Mouse (Mus musculus): ENCODE measurements at regions not wholly inside any gene's neighbourhood (a gene's known extent, or its start where the extent isn't known, plus 50 kb on each side); places are given as distances from the start of the nearest gene placed in this dataset.

GRCm38 (mm10) chr17:88258361-88258796 is 182.1 kb upstream of the Foxn2 start:
- Histone ChIP-seq H3K27ac (ENCODE audit: low read depth, low read length) (no peak overlapping the region), H3K4me3 (ENCODE audit: low read depth, low read length) (no peak overlapping the region), H3K36me3 (ENCODE audit: control insufficient read depth, insufficient read depth, low read length) (no peaks in the 10 kb centered on the region), H3K4me2 (ENCODE audit: low read depth) (no peak overlapping the region), H3K27me3 (ENCODE audit: control insufficient read depth, insufficient read depth, low read length) (no peaks in the 10 kb centered on the region), H3K9me3 (ENCODE audit: control insufficient read depth, low read length) (no peaks in the 10 kb centered on the region), H3K4me1 (ENCODE audit: control insufficient read depth, insufficient read depth, low read length) (no peaks in the 10 kb centered on the region), H3K9ac (ENCODE audit: low read length) (no peak overlapping the region)
- WGBS = 71% methylated on average over 11 of the region's 11 CpGs
- DNase-seq (ENCODE audit: low spot score) (no peak), ATAC-seq (ENCODE audit: insufficient read depth, low FRiP score, low TSS enrichment) (no peak)

GRCm38 (mm10) chr17:88260176-88260575 is 180.3 kb upstream of the Foxn2 start:
- 96% methylated on average over 7 of the region's 7 CpGs for WGBS
- Histone ChIP-seq H3K9ac (ENCODE audit: low read length) (no peak overlapping the region), H3K27ac (ENCODE audit: low read depth, low read length) (no peak overlapping the region)

GRCm38 (mm10) chr17:88260826-88261225 is 179.7 kb upstream of the Foxn2 start:
- Histone ChIP-seq H3K27me3 (ENCODE audit: control insufficient read depth, insufficient read depth, low read length) (no peaks in the 10 kb centered on the region), H3K4me2 (ENCODE audit: low read depth) (no peak overlapping the region), H3K9ac (ENCODE audit: low read length) (no peak overlapping the region), H3K27ac (ENCODE audit: low read depth, low read length) (no peak overlapping the region), H3K4me3 (ENCODE audit: low read depth, low read length) (no peak overlapping the region), H3K9me3 (ENCODE audit: control insufficient read depth, low read length) (no peaks in the 10 kb centered on the region), H3K36me3 (ENCODE audit: control insufficient read depth, insufficient read depth, low read length) (no peaks in the 10 kb centered on the region), H3K4me1 (ENCODE audit: control insufficient read depth, insufficient read depth, low read length) (no peaks in the 10 kb centered on the region)
- ATAC-seq (ENCODE audit: insufficient read depth, low FRiP score, low TSS enrichment) = no peak
- no peak for DNase-seq (ENCODE audit: low spot score)
- WGBS = 57% methylated on average over 6 of the region's 6 CpGs

More at GRCm38 (mm10) chr17:88260176-88260575, 180.3 kb upstream of the Foxn2 start:
- Histone ChIP-seq H3K4me2 (ENCODE audit: low read depth) (no peak overlapping the region), H3K36me3 (ENCODE audit: control insufficient read depth, insufficient read depth, low read length) (no peaks in the 10 kb centered on the region), H3K4me3 (ENCODE audit: low read depth, low read length) (no peak overlapping the region), H3K9me3 (ENCODE audit: control insufficient read depth, low read length) (no peaks in the 10 kb centered on the region), H3K27me3 (ENCODE audit: control insufficient read depth, insufficient read depth, low read length) (no peaks in the 10 kb centered on the region), H3K4me1 (ENCODE audit: control insufficient read depth, insufficient read depth, low read length) (no peaks in the 10 kb centered on the region)
- ATAC-seq (ENCODE audit: insufficient read depth, low FRiP score, low TSS enrichment) (no peak), DNase-seq (ENCODE audit: low spot score) (no peak)

- Histone ChIP-seq H3K4me2 (ENCODE audit: low read depth) (no peak overlapping the region), H3K36me3 (ENCODE audit: control insufficient read depth, insufficient read depth, low read length) (no peaks in the 10 kb centered on the region), H3K4me1 (ENCODE audit: control insufficient read depth, insufficient read depth, low read length) (no peaks in the 10 kb centered on the region), H3K4me3 (ENCODE audit: low read depth, low read length) (no peak overlapping the region), H3K9me3 (ENCODE audit: control insufficient read depth, low read length) (no peaks in the 10 kb centered on the region), H3K9ac (ENCODE audit: low read length) (no peak overlapping the region), H3K27ac (ENCODE audit: low read depth, low read length) (no peak overlapping the region), H3K27me3 (ENCODE audit: control insufficient read depth, insufficient read depth, low read length) (no peaks in the 10 kb centered on the region)
- WGBS = 47% methylated on average over 8 of the region's 8 CpGs
- ATAC-seq (ENCODE audit: insufficient read depth, low FRiP score, low TSS enrichment) = no peak
- no peak for DNase-seq (ENCODE audit: low spot score)
These were observed 179.0 kb upstream of the Foxn2 start for GRCm38 (mm10) chr17:88261556-88261955.

- ATAC-seq (ENCODE audit: insufficient read depth, low FRiP score, low TSS enrichment) = no peak
- H3K4me2 ChIP-seq (ENCODE audit: low read depth) = no peak overlapping the region
- no peak for DNase-seq (ENCODE audit: low spot score)
These were observed 178.0 kb upstream of the Foxn2 start for GRCm38 (mm10) chr17:88262326-88263187.

GRCm38 (mm10) chr17:88265291-88265690 is 175.2 kb upstream of the Foxn2 start:
- Histone ChIP-seq H3K9me3 (ENCODE audit: control insufficient read depth, low read length) (no peaks in the 10 kb centered on the region; the same call in 1 of the 2 replicates), H3K36me3 (ENCODE audit: control insufficient read depth, insufficient read depth, low read length) (no peaks in the 10 kb centered on the region), H3K4me3 (ENCODE audit: low read depth, low read length) (no peak overlapping the region), H3K4me1 (ENCODE audit: control insufficient read depth, insufficient read depth, low read length) (no peaks in the 10 kb centered on the region), H3K27ac (ENCODE audit: low read depth, low read length) (no peak overlapping the region), H3K9ac (ENCODE audit: low read length) (no peak overlapping the region), H3K27me3 (ENCODE audit: control insufficient read depth, insufficient read depth, low read length) (no peaks in the 10 kb centered on the region), H3K4me2 (ENCODE audit: low read depth) (no peak overlapping the region)
- DNase-seq (ENCODE audit: low spot score) = no peak
- ATAC-seq (ENCODE audit: insufficient read depth, low FRiP score, low TSS enrichment) = no peak
- 86% methylated on average over 13 of the region's 13 CpGs for WGBS

More at GRCm38 (mm10) chr17:88262326-88263187, 178.0 kb upstream of the Foxn2 start:
- Histone ChIP-seq H3K27ac (ENCODE audit: low read depth, low read length) (no peak overlapping the region), H3K9ac (ENCODE audit: low read length) (no peak overlapping the region), H3K4me3 (ENCODE audit: low read depth, low read length) (no peak overlapping the region), H3K36me3 (ENCODE audit: control insufficient read depth, insufficient read depth, low read length) (no peaks in the 10 kb centered on the region), H3K4me1 (ENCODE audit: control insufficient read depth, insufficient read depth, low read length) (no peaks in the 10 kb centered on the region), H3K9me3 (ENCODE audit: control insufficient read depth, low read length) (no peaks in the 10 kb centered on the region; the same call in 1 of the 2 replicates), H3K27me3 (ENCODE audit: control insufficient read depth, insufficient read depth, low read length) (no peaks in the 10 kb centered on the region)
- 76% methylated on average over 13 of the region's 13 CpGs for WGBS

GRCm38 (mm10) chr17:88268216-88268615 is 172.3 kb upstream of the Foxn2 start:
- DNase-seq (ENCODE audit: low spot score) (no peak), ATAC-seq (ENCODE audit: insufficient read depth, low FRiP score, low TSS enrichment) (no peak)
- whole genome bisulfite sequencing = 86% methylated on average over 8 of the region's 8 CpGs
- Histone ChIP-seq H3K4me1 (ENCODE audit: control insufficient read depth, insufficient read depth, low read length) (no peaks in the 10 kb centered on the region), H3K27me3 (ENCODE audit: control insufficient read depth, insufficient read depth, low read length) (no peaks in the 10 kb centered on the region), H3K27ac (ENCODE audit: low read depth, low read length) (no peak overlapping the region), H3K36me3 (ENCODE audit: control insufficient read depth, insufficient read depth, low read length) (no peaks in the 10 kb centered on the region), H3K9ac (ENCODE audit: low read length) (no peak overlapping the region), H3K4me3 (ENCODE audit: low read depth, low read length) (no peak overlapping the region), H3K9me3 (ENCODE audit: control insufficient read depth, low read length) (no peaks in the 10 kb centered on the region; the same call in 1 of the 2 replicates), H3K4me2 (ENCODE audit: low read depth) (no peak overlapping the region)

- H3K4me3 ChIP-seq (ENCODE audit: low read depth, low read length) = no peak overlapping the region
- no peaks in the 10 kb centered on the region for H3K27me3 ChIP-seq (ENCODE audit: control insufficient read depth, insufficient read depth, low read length)
- no peak overlapping the region for H3K9ac ChIP-seq (ENCODE audit: low read length)
- H3K36me3 ChIP-seq (ENCODE audit: control insufficient read depth, insufficient read depth, low read length) = no peaks in the 10 kb centered on the region
- ATAC-seq (ENCODE audit: insufficient read depth, low FRiP score, low TSS enrichment) (no peak), DNase-seq (ENCODE audit: low spot score) (no peak)
- H3K4me2 ChIP-seq (ENCODE audit: low read depth) = no peak overlapping the region
- H3K27ac ChIP-seq (ENCODE audit: low read depth, low read length) = no peak overlapping the region
- H3K9me3 ChIP-seq (ENCODE audit: control insufficient read depth, low read length) = no peaks in the 10 kb centered on the region; the same call in 1 of the 2 replicates
- WGBS = 92% methylated on average over 14 of the region's 14 CpGs
- no peaks in the 10 kb centered on the region for H3K4me1 ChIP-seq (ENCODE audit: control insufficient read depth, insufficient read depth, low read length)
These were observed 171.7 kb upstream of the Foxn2 start for GRCm38 (mm10) chr17:88268802-88269201.

- Histone ChIP-seq H3K9ac (ENCODE audit: low read length) (no peak overlapping the region), H3K4me1 (ENCODE audit: control insufficient read depth, insufficient read depth, low read length) (no peaks in the 10 kb centered on the region), H3K36me3 (ENCODE audit: control insufficient read depth, insufficient read depth, low read length) (no peaks in the 10 kb centered on the region), H3K27ac (ENCODE audit: low read depth, low read length) (no peak overlapping the region), H3K4me2 (ENCODE audit: low read depth) (no peak overlapping the region), H3K9me3 (ENCODE audit: control insufficient read depth, low read length) (no peaks in the 10 kb centered on the region; the same call in 1 of the 2 replicates), H3K27me3 (ENCODE audit: control insufficient read depth, insufficient read depth, low read length) (no peaks in the 10 kb centered on the region), H3K4me3 (ENCODE audit: low read depth, low read length) (no peak overlapping the region)
- ATAC-seq (ENCODE audit: insufficient read depth, low FRiP score, low TSS enrichment) (no peak), DNase-seq (ENCODE audit: low spot score) (no peak)
- WGBS = 84% methylated on average over 5 of the region's 5 CpGs
These were observed 169.6 kb upstream of the Foxn2 start for GRCm38 (mm10) chr17:88270896-88271295.
